Mouse (Mus musculus): ENCODE measurements around the gene 1700007K13Rik.

Gene 1700007K13Rik

DNA sequence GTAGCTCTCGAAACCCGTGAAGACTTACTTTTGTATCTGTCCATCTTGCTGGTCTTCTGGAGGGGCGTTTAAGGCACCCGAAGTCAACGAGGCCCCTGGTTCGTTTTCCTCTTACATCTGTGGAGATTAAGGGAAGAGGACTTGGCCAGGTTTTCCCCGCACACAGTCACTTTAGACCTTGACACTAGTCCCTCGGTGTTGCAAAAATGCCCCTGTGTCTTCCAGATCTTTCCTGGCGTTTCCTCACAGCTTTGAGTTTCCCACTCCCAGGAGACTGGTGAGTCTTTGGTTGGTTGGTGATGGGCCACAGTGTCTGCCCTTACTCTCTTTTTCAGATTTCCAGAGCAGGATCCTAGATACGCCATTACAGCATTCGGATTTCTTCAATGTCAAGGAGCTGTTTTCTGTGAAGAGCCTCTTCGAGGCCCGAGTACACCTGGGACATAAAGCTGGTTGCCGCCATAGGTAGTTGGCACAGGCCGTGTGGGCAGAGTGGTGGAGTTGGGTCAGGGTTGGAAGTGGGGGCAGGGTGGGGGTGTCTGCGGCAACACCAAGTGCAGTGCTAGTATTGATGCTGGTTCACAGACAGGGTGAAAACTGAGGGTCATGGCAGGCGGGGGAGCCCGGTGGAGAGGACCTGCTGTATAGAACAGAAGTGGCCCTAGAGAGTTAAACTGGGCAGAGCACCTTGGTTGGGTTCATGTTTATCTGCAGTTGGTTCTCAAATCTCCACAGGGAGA lies 2.5 kb upstream of the 1700007K13Rik start:
- DNase-seq = no peak

- peak; percentile 88 for DNase-seq
Observed at GRCm38 (mm10) chr2:28467860-28468485, 1.8 kb upstream of the 1700007K13Rik start, which contains the start of gene Mrps2. TSS of gene Mrps2 (plus strand) at chr2:28468066.

- no peak for DNase-seq
Observed at GRCm38 (mm10) chr2:28464919-28465318, 1.2 kb downstream of the 1700007K13Rik start.

GRCm38 (mm10) chr2:28463919-28464318 lies 2.2 kb downstream of the 1700007K13Rik start:
- peak; percentile 72 for DNase-seq

- no peak for DNase-seq
Observed at GRCm38 (mm10) chr2:28456616-28457015, 9.5 kb downstream of the 1700007K13Rik start.

DNA sequence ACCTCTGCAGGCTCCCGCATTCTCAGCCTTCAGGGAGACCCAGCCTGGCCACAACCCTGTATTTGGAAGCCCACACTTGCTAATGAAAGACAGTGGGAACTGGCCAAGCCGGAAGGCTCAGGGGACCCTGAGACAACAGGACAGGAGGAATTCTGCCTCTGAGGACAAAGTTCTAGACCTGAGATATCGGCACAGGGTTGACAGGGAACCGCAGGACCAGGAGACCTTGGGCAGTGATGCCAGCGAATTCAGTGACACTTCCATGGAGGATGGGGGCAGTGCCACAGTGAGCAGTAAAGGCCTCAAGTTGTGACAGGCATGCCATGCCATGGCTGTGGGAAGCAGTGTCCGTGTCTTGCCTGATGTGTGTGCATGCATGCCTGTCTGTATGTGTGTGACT lies 12.6 kb downstream of the 1700007K13Rik start:
- no peak for DNase-seq

GRCm38 (mm10) chr2:28451663-28452062 lies 14.5 kb downstream of the 1700007K13Rik start:
- DNase-seq = no peak

DNA sequence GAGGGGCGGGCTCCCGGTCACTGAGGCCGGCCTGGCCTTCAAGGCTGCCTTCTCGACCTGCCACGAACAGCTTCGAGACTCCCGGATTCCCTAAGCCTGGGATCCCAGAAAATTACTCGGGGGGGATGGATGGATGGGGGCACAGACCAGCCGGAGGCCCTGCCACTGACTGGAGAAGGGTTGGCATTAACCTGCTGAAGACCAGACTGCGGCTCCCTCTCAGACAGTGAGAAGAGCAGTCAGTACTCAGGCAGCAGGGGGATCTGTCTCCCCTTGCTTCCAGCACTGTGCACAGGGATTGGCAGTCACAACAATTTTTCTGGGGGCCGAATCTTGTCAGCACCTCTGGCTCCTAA lies 18.8 kb downstream of the 1700007K13Rik start:
- no peak for DNase-seq

- DNase-seq = peak; percentile 52
Observed at GRCm38 (mm10) chr2:28446515-28447314, 19.4 kb downstream of the 1700007K13Rik start, which contains the start of gene Ppp1r26. TSS of gene Ppp1r26 (plus strand) at chr2:28446800.

DNA sequence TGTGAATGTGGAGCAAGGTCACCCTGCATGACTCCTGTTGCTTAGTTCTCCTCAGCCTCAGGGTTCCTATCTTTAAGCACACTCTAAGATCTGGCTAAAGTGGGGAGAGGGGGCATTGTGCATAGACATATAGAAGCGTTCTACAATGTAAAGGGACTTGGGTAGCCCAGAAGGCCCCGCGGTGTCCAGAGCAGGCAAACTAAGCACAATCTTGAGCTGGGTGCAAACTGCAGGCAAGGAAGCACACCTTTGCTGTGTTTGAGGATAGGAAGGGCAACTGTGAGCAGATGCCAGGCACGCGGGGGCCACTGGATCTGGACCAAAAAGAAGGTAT lies 20.0 kb downstream of the 1700007K13Rik start:
- DNase-seq = no peak

DNA sequence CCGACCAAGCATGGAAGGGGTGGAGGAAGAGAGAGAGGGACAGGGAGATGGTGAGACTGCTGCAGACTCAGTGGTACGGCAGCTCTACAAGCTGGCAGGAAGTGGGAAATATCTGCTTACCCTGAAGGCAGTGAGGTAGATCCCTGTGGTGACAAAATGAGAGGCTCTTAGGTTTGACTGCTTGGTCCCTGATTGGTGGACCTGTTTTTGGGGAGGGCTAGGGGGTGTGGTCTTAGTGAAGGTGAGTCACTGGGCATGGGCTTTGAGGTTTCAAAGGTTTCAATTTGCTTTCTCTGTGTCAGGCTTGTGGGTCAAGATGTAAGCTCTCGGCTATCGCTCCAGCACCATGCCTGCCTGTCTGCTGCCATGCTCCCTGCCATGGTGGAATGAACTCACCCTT lies 21.1 kb downstream of the 1700007K13Rik start:
- no peak for DNase-seq

- DNase-seq = no peak
Observed at GRCm38 (mm10) chr2:28440842-28441241, 25.3 kb downstream of the 1700007K13Rik start.

DNA sequence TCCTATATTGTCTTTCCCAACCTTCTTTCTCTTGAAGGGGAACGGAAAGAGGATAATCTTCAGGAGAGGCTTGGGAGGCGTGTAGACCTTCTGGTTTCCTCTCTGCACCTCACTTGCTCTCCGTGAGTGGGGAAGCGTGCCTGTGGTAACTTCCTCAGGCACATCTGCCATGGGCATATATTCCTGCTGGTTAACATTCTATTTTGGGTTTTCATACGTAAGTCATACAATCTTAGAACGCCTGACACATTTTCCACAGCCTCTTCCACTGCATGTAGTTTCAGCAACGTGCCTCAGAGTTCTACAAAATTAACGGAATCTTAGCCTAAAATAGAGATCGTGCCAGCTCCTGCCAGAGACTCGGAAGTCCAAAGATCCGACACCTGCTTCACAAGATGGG lies 30.7 kb downstream of the 1700007K13Rik start:
- DNase-seq = no peak

GRCm38 (mm10) chr2:28433512-28433911 lies 32.6 kb downstream of the 1700007K13Rik start:
- no peak for DNase-seq

DNA sequence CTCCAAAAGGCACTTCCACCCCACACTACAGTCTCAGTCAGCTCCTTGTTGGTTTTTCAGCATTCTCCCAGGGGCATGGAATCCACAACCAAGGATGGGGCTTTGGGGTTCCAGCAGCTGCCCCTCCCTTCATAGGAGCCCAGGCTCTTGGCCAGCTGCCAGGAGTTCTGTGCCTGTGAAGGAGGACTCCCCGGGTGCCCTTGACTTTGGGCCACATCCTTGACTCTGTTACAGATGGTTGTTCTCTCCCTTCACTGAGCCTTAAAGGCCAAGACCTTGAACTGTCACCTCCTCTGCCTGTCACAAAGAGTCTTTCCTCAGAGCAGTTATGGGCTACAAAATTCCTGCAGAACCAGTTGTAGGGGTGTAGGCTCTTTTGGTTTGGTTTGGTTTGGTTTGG lies 33.3 kb downstream of the 1700007K13Rik start:
- no peak for DNase-seq

DNA sequence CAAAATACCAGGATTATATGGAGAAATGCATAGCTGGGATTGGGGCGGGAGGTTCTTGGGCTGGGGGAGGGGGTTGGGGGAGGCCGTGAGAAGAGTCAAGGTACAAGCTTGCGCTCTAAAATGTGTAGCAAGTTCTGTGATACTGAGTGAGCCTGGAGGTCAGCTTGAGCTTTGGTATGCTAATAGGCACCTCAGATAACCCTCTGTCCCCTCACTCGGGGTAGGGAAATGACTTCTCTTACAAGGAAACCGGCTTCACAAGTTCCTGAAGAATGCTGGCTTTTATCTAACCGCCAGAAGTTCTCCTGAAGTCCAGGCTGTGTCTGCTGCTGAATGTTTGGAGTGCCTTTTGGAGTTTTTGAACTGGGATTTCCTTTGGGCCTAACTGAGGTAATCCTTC lies 35.3 kb downstream of the 1700007K13Rik start:
- no peak for DNase-seq

DNA sequence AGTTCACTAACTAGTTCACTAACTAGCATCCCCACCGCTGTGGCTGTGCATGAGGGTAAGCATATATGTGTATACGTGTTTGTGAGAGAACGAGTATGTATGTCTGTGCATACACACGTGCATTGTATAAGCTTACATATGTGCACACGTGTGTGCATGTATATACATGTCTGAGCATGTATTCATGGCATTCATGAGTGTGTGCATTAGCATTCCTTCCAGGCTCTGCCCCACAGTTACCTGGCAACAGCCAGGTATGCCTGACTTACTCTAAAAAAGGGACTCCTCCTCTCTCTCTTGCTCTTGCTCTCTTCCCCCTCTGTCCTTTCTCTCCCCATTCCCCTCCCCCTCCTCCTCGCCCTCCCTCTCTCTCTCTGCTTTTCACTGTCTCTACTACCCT lies 38.9 kb downstream of the 1700007K13Rik start:
- no peak for DNase-seq

- DNase-seq = peak; percentile 51
Observed at GRCm38 (mm10) chr2:28423167-28423566, 43.0 kb downstream of the 1700007K13Rik start.

GRCm38 (mm10) chr2:28419898-28420297 lies 46.2 kb downstream of the 1700007K13Rik start:
- peak; percentile 99 for DNase-seq

GRCm38 (mm10) chr2:28418034-28418433 lies 48.1 kb downstream of the 1700007K13Rik start:
- peak; percentile 89 for DNase-seq

GRCm38 (mm10) chr2:28416511-28416910 lies 49.6 kb downstream of the 1700007K13Rik start:
- DNase-seq = no peak

DNA sequence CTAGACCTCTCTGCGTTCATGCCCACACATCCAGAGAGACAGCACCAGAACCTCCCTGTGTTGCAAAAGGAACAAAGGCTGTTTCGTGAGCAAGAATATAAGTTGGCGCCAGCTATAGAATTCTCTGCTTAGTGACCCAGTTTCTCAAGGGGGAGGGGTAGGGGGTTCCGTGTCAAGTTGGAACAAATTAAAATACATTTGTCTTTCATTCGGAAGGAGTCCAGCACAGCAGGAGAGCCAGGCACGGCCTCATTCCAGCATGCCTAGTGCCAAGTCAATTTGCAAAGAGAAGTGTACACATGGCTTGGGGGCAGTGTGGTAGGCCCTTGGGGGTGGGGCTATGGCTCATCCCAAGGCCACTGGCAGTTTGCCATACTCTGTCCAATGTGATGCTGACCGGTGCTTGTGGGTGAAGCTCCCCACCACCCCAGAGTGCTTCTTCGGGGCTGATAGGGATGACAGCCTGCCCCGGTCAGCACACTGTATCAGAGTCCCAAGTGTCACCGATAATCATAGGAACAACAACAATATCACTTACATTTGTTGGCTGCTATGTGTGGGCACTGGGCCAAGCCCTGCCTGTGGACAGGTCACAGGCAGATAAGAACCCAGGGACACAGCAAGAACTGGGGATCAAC lies 50.6 kb downstream of the 1700007K13Rik start:
- peak; percentile 38 for DNase-seq

- DNase-seq = no peak
Observed at GRCm38 (mm10) chr2:28414757-28415137, 51.4 kb downstream of the 1700007K13Rik start.

All from right cerebral cortex, postnatal 14 days (tissue).